Mouse (Mus musculus): ENCODE results near the gene Oxsr1. TPM values are rescaled to one million over a fixed set of nuclear protein-coding genes. Genes with fewer than 3 reads are reported as not detected.
A peak's percentile ranks its signal among the peaks of the same experiment; 100 is the strongest.

Gene Oxsr1
- total RNA-seq, 2 experiments from 2014 or later: 55.9 to 64.1 TPM

DNA sequence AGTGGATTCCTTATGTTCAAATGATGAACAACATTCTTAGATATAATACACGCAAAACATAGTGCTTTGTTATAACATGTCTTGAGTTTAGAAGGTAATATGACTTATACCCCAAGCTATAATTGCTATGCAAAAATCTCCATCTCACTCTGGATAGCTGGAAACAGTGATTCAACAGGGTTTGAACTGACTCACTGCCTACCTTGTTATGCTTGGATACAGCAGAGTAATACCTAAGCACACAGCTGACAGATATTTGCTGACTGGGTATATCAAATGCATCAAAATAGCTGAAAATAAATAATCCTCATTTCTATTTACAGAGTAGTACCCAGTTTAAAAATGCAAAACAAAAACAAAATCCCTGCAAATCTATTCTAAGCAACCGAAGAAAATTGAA is 63.4 kb downstream of the Oxsr1 start:
- no peak overlapping the region for H3K27ac ChIP-seq
- intact Hi-C loops (cut with DNase I): no loop called here
- H3K4me3 ChIP-seq: no peak overlapping the region
- no peak for TF ChIP-seq CTCF (IDR thresholded peaks at IDR 0.05)
- no peak for DNase-seq

DNA sequence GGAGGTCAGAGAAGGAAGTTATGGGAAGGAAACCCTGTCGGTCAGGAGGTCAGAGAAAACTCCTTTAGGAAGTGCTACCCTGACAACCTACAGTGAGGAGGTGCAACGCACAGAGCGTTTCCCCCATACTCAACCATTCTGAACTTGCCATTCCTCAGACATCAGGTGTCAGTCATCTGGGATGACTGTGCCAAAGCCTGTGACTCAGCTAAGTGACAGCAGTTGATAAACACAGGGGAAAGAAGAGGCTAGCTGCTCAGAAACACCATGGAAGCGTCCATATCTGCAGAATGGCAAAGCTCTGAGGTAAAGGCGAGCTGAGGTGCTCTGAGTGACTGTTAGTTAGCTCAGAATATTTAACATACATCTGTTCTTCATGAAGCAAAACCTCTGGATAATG is 64.1 kb downstream of the Oxsr1 start:
- H3K4me3 ChIP-seq: 0 out of 2 replicates have a peak overlapping the region, but pooled peaks have one; percentile 3
- no peak for DNase-seq
- intact Hi-C loops (cut with DNase I): no loop called here
- TF ChIP-seq CTCF (IDR thresholded peaks at IDR 0.05): no peak
- no peak overlapping the region; the same call in 1 of the 2 replicates for H3K27ac ChIP-seq

DNA sequence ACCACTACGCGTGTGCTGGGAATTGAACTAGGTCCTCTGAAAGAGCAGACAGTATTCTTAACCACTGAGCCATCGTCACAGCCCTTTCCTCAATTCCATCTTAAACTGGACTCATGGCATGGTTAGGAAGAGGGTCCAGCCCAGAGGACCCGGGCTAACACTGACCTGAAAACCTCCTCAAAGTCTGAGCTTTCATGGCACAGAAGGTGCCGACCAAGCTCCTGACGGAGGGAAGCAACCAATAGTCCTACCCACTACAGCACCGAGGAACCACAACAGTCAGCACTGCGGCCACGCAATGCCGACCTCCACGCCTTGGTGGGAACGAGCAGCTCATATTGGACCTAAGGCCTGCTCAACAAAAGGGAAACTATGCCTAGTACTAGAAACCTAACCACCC is 66.1 kb downstream of the Oxsr1 start:
- intact Hi-C loops (cut with DNase I): no loop called here
- no peak overlapping the region for H3K27ac ChIP-seq

DNA sequence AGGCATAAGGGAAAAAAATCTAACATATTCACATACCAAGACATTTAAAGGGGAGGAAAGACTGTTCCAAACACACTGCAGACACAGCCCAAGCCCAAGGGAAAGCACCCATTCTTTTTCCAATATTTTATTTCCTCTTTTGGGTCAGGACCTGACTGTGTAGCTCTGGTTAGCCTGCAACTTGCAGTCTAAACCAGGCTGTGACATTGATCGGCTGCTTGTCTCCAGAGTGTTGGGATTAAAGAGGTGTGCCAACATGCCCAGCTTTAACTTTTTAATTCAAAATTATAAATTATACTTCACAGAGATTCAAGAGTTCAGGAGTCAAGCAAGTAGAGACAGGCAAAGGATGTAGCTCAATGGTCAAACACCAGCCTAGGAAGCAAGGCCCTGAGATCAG is 67.1 kb downstream of the Oxsr1 start:
- no peak for DNase-seq
- intact Hi-C loops (cut with DNase I): no loop called here
- H3K4me3 ChIP-seq: no peak overlapping the region
- no peak overlapping the region for H3K27ac ChIP-seq
- TF ChIP-seq CTCF (IDR thresholded peaks at IDR 0.05): no peak

More for the DNA sequence above, 66.1 kb downstream of the Oxsr1 start:
- H3K4me3 ChIP-seq: no peak overlapping the region
- DNase-seq: no peak
- TF ChIP-seq CTCF (IDR thresholded peaks at IDR 0.05): no peak

DNA sequence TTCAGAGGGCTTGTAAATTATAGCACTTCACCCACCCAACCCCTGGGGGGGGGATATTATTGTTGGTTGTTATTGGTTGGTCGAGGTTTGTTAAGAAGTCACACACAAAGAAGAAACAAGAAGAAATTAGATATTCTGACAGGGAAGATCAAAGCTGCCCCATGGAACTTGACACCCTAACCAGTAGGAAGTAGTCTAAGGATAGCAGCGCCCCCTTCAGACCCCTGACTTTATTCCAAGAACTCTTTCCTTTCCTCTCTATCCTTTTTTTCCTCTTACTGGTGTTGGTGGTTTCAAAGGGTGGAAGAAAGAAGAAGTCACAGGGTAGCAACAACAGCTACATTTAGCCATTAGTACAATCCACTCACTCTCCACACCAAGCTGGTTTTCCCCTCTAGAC is 68.0 kb downstream of the Oxsr1 start:
- intact Hi-C loops (cut with DNase I): no loop called here

DNA sequence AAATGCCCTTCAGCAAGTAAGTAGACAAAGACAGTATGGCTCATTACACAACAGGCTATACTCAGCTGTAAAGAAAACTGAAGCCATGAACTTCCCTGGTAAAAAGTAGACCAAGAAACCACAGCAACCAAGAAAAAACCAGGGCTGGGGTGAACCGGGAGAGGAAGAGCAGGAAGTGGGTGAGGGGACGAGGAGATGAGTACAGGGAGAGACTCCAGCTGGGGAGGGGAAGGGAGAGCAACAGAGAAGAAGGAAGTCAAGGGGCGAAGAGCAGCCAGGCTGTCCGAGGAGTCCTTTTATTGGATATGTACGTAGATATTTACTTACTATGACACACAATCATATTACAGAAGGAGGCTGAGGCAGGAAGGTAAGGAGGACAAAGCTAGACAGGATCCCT is 74.2 kb downstream of the Oxsr1 start:
- DNase-seq: no peak
- intact Hi-C loops (cut with DNase I): no loop called here
- Histone ChIP-seq H3K27ac (no peak overlapping the region), H3K4me3 (no peak overlapping the region)
- TF ChIP-seq CTCF (IDR thresholded peaks at IDR 0.05): no peak

More for the DNA sequence above, 68.0 kb downstream of the Oxsr1 start:
- no peak overlapping the region for H3K4me3 ChIP-seq
- no peak overlapping the region for H3K27ac ChIP-seq
- TF ChIP-seq CTCF (IDR thresholded peaks at IDR 0.05): no peak
- DNase-seq: no peak

DNA sequence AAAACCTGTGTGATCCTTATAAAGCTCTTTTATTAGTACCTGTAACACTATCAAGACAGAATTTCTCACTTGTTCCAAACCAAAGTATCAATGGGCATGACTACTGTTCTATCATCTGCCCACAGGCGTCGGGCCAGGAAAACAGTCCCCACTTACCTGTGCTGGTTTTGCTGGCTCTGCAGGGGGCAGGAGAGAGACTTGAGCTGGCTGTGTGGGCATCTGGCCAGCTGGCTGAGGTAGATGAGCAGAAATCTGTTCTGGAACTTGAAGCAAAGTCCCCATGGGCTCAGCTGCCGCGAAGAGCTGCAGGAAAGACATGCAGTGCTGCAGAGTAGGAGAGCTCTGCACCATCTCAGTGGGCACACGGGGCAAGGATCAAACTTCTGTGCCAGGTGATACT is 75.4 kb downstream of the Oxsr1 start:
- peak; percentile 47 for TF ChIP-seq CTCF (IDR thresholded peaks at IDR 0.05)
- intact Hi-C loops (cut with DNase I): no loop called here
- no peak overlapping the region for H3K4me3 ChIP-seq
- peak; percentile 72 for DNase-seq
- no peak overlapping the region for H3K27ac ChIP-seq

DNA sequence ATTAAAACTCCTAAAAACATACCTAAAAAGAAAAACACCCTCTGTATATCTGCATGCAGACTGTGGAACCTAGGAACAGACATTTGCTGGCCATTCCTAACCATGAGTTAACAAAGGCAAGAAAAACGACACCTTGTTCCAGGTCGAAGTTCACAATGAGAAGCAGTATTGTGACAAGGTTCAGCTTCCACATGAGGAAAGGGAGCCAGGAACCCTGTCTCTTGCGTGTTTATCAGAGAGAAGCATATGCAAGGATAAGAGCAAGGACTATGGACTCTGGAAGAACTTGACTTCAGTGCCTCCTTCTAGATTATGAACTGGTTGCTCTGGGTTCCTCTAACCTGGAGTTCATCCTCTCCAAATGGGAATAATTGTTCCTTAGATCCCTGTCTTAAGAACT is 78.2 kb downstream of the Oxsr1 start:
- H3K27ac ChIP-seq: no peak overlapping the region
- intact Hi-C loops (cut with DNase I): loop anchor here (5.0 kb wide), 1 partner anchor 108 kb away; no protein-coding TSS in a partner anchor
- TF ChIP-seq CTCF (IDR thresholded peaks at IDR 0.05): no peak
- no peak overlapping the region for H3K4me3 ChIP-seq
- DNase-seq: no peak

DNA sequence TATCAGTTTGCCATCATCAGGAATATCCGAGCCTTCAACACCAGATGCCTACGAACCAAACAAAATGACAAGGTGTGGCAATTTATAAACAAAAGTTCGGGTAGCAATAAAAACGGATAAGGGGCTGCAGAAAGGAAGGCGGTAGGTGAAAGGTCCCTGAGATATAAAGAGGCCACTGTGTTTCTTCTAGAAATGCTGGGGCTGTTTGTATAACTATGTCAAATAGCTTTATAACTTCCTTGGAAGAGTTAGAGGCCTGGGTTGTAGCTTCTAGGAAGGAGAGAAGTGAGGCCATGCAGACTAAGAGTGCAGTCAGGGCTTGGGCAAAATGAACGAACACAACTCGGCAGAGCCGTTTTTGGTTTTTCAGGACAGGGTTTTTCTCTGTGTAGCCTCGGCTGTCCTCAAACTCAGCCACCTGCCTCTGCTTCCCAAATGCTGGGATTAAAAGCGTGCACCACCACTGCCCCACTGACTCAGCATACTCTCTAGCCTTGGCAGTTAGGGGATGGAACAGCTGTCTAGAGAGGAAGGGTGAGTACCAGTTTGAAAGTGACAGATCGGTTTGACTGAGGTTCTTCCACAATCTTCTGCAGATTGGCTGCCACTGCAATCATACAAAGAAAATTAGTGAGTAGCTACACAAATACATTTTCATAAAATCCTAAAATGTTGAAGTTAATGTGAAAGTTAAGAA is 80.9 kb downstream of the Oxsr1 start:
- Histone ChIP-seq H3K27ac (no peak overlapping the region), H3K4me3 (no peak overlapping the region)
- TF ChIP-seq CTCF (IDR thresholded peaks at IDR 0.05): no peak
- intact Hi-C loops (cut with DNase I): loop anchor here (5.0 kb wide), 1 partner anchor 111 kb away; no protein-coding TSS in a partner anchor
- DNase-seq: no peak

DNA sequence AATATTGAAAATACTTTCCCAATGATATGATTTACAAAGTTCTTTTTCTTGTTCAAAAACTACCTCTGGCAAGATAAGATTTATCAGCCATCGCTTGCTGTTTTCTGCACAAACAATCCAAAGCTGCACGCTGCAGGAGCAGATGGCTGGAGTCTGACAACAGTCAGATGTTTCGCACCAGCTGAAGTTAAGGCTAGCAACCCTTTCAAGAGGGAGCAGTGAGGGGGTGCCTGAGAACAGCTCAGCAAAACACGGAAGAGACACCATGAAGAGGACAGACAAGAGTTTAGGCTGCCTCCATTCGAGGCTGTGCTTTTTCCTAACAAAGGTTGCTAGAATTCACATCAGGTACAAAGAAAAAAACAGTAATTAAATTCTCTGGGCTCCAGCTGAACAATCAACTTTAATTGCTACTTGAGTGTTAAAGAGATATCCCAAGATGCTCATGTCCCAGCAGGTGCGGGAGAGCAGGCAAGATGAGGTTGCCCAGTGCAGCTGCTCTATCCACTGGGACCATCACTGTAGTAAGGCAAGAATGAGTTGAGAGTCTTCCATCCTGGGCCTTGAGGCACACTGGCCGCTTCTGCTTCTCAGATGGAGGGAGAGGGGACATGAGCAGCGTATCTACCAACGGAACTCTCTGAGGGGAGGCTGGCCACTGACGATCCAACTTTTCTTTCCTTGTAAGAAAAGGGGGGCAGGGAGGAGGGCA is 81.8 kb downstream of the Oxsr1 start:
- H3K27ac ChIP-seq: no peak overlapping the region
- TF ChIP-seq CTCF (IDR thresholded peaks at IDR 0.05): no peak
- intact Hi-C loops (cut with DNase I): loop anchor here (5.0 kb wide), 1 partner anchor 112 kb away; no protein-coding TSS in a partner anchor
- no peak overlapping the region for H3K4me3 ChIP-seq
- DNase-seq: no peak

DNA sequence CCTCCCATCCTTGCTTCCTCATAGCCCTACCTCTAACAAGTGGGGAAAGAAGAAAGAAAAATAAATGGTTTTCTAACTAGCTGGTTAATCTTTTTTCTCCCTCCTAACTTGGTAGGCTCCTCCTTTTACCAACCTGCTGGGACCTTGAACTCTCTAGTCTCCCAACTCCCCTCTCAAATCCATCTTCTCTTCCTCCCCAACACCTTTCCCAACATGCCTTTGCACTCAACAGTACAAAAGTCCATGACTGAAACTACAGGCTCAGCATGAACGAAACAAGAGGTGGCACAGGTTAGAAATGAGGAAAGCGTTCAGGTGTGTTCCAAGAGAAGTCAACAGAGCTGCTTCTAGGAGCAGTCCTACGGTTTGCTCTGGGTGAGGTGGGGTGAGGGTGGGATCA is 83.0 kb downstream of the Oxsr1 start:
- no peak for TF ChIP-seq CTCF (IDR thresholded peaks at IDR 0.05)
- intact Hi-C loops (cut with DNase I): no loop called here
- H3K27ac ChIP-seq: no peak overlapping the region
- H3K4me3 ChIP-seq: no peak overlapping the region
- DNase-seq: no peak

DNA sequence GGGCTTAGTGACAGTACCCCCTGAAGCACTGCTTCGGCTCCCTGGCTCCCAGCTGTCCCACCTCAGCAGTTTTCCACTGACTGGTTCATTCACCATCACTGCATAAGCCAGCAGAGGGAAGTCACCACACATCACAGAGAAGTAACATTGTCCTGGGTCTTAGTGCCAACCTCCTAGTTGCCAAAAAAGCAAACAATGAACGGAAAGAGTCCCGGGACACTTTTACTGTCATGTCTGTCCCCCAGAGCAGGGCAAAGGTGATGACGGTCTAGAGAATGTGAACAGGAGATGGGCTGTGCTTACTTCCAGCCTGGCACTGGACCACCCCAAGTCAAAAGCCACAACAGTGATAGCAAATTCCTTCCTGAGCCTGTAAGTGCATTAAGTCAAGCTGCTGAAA is 83.4 kb downstream of the Oxsr1 start:
- no peak for TF ChIP-seq CTCF (IDR thresholded peaks at IDR 0.05)
- intact Hi-C loops (cut with DNase I): no loop called here
- no peak for DNase-seq
- no peak overlapping the region for H3K4me3 ChIP-seq
- H3K27ac ChIP-seq: no peak overlapping the region

DNA sequence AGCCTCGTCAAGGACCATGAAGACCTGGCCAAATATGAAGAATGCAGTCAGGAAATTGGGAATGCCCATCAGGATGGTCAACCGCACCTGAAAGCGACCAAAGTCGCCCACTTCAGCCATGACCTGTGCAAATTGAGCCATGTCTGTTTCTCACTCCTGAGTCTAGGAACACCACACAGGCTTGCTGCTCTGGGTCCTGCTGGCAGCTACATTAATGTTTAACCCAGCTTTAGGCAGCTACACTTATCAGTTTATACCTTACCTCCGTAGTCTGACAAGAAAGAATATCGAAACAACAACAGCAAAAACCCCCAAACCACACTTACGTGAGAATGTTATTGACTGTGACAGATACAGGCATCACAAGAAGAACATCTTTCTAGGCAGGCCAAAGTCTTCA is 90.7 kb downstream of the Oxsr1 start:
- no peak for DNase-seq
- intact Hi-C loops (cut with DNase I): no loop called here
- no peak for TF ChIP-seq CTCF (IDR thresholded peaks at IDR 0.05)
- no peak overlapping the region for H3K27ac ChIP-seq
- no peak overlapping the region for H3K4me3 ChIP-seq
